Mouse (Mus musculus): ENCODE measurements around the gene Fhdc1. TPM values are rescaled to one million over a fixed set of nuclear protein-coding genes. Genes with fewer than 3 reads are reported as not detected.
A peak's percentile ranks its signal among the peaks of the same experiment; 100 is the strongest.

Gene Fhdc1
- polyA plus RNA-seq, 1 experiment from 2014 or later, result 17.8 TPM

- DNase-seq (ENCODE audit: low spot score) (no peak), ATAC-seq (ENCODE audit: low FRiP score, low TSS enrichment) (no peak)
- Histone ChIP-seq H3K36me3 (ENCODE audit: control insufficient read depth, insufficient read depth, low read length) (no peaks in the 10 kb centered on the region; the same call in 1 of the 2 replicates), H3K9ac (ENCODE audit: low read length) (no peak overlapping the region), H3K27me3 (ENCODE audit: control insufficient read depth, insufficient read depth, low read length) (no peaks in the 10 kb centered on the region), H3K4me1 (replicated peaks; ENCODE audit: control insufficient read depth, insufficient read depth) (no peaks in the 10 kb centered on the region), H3K4me2 (replicated peaks; ENCODE audit: low read depth) (no peak overlapping the region), H3K27ac (replicated peaks) (no peak overlapping the region), H3K9me3 (ENCODE audit: control insufficient read depth, low read length) (no peaks in the 10 kb centered on the region), H3K4me3 (ENCODE audit: low read depth, low read length) (no peak overlapping the region)
- TF ChIP-seq CTCF (IDR thresholded peaks at IDR 0.05; ENCODE audit: low read depth) (no peak), EP300 (optimal IDR thresholded peaks at IDR 0.05) (no peak)
- 58% methylated on average over 4 of the region's 4 CpGs for WGBS
Measured at GRCm38 (mm10) chr3:84492148-84492547, 11.9 kb upstream of the Fhdc1 start.

DNA sequence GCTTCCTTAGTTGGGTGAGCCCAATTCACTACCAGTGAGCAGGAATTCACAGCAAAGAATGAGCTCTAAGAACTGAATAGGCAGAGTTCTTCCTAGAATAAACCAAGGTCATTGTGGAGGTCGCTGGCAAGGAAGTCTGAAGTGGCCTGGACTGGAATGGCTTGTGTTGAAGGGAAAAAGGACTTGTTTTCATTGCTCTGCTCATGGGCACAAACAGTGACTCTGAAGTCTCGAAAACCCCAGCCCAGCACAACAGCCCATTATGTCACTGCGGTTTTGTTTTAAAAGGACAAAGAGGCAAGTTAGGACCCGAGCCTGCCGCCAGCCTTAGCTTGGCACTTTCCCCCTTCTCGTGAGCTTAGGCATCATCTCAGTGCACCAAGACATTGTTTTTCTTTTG is 8.5 kb upstream of the Fhdc1 start:
- 64% methylated on average over 6 of the region's 6 CpGs for WGBS
- DNase-seq (ENCODE audit: low spot score) (no peak), ATAC-seq (ENCODE audit: low FRiP score, low TSS enrichment) (no peak)
- H3K27me3 ChIP-seq (ENCODE audit: control insufficient read depth, insufficient read depth, low read length), result no peaks in the 10 kb centered on the region
- no peaks in the 10 kb centered on the region for H3K36me3 ChIP-seq (ENCODE audit: control insufficient read depth, insufficient read depth, low read length)
- no peak overlapping the region for H3K4me3 ChIP-seq (ENCODE audit: low read depth, low read length)
- TF ChIP-seq EP300 (optimal IDR thresholded peaks at IDR 0.05) (no peak), CTCF (IDR thresholded peaks at IDR 0.05; ENCODE audit: low read depth) (no peak)
- H3K9me3 ChIP-seq (ENCODE audit: control insufficient read depth, low read length), result no peaks in the 10 kb centered on the region
- no peak overlapping the region for H3K4me2 ChIP-seq (replicated peaks; ENCODE audit: low read depth)
- no peak overlapping the region for H3K9ac ChIP-seq (ENCODE audit: low read length)
- H3K4me1 ChIP-seq (replicated peaks; ENCODE audit: control insufficient read depth, insufficient read depth), result no peaks in the 10 kb centered on the region
- no peak overlapping the region for H3K27ac ChIP-seq (replicated peaks)

DNA sequence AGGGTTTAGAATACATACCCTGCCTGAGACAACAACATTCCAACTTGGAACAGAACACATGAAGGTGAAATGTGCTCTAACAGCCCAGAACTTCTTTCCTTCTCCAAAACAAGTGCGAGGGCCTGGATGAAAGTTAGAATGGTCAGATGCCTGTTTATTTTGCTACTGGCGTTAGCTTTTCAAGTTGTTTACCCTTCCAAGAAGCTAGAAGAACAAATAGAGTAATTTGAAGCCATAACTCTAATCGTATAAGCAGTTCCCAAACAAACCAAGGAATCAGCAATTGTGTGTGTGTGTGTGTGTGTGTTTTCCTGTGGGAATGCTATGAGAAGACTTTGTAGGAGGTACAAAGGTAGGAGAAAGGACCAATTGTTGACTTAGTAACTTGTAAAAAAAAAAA is 4.7 kb upstream of the Fhdc1 start:
- H3K9me3 ChIP-seq (ENCODE audit: control insufficient read depth, low read length), result no peaks in the 10 kb centered on the region
- no peak overlapping the region for H3K9ac ChIP-seq (ENCODE audit: low read length)
- no peak for TF ChIP-seq CTCF (IDR thresholded peaks at IDR 0.05; ENCODE audit: low read depth)
- no peak for TF ChIP-seq EP300 (optimal IDR thresholded peaks at IDR 0.05)
- no peak for ATAC-seq (ENCODE audit: low FRiP score, low TSS enrichment)
- no peak overlapping the region for H3K4me3 ChIP-seq (ENCODE audit: low read depth, low read length)
- no peaks in the 10 kb centered on the region for H3K4me1 ChIP-seq (replicated peaks; ENCODE audit: control insufficient read depth, insufficient read depth)
- H3K27me3 ChIP-seq (ENCODE audit: control insufficient read depth, insufficient read depth, low read length), result no peaks in the 10 kb centered on the region
- no peak for DNase-seq (ENCODE audit: low spot score)
- WGBS, result 57% methylated on average over 3 of the region's 3 CpGs
- H3K27ac ChIP-seq (replicated peaks), result peak overlapping the region; percentile 8; the same call in 1 of the 2 replicates
- no peak overlapping the region for H3K4me2 ChIP-seq (replicated peaks; ENCODE audit: low read depth)
- no peaks in the 10 kb centered on the region for H3K36me3 ChIP-seq (ENCODE audit: control insufficient read depth, insufficient read depth, low read length)

DNA sequence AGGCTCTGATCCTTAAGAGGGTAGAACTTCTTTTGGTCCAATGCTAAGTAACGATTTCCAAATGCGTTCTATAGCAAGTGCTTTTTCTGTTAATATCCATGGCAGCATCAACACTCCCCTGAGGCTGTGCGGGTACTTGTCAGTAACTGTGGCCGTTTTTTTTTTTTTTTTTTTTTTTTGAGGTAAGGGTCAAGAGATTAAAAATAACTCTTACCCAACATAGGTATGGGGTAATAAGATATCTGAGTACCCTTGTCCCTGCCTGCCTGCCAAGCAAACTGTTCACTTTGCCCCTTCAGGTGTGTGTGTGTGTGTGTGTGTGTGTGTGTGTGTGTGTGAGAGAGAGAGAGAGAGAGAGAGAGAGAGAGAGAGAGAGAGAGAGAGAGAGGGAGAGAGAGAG is 4.1 kb upstream of the Fhdc1 start:
- TF ChIP-seq CTCF (IDR thresholded peaks at IDR 0.05; ENCODE audit: low read depth), result no peak
- no peak for TF ChIP-seq EP300 (optimal IDR thresholded peaks at IDR 0.05)
- H3K36me3 ChIP-seq (ENCODE audit: control insufficient read depth, insufficient read depth, low read length), result no peaks in the 10 kb centered on the region
- no peaks in the 10 kb centered on the region for H3K27me3 ChIP-seq (ENCODE audit: control insufficient read depth, insufficient read depth, low read length)
- no peak overlapping the region for H3K4me3 ChIP-seq (ENCODE audit: low read depth, low read length)
- DNase-seq (ENCODE audit: low spot score), result no peak
- no peak overlapping the region for H3K4me2 ChIP-seq (replicated peaks; ENCODE audit: low read depth)
- H3K27ac ChIP-seq (replicated peaks), result no peak overlapping the region
- no peak overlapping the region for H3K9ac ChIP-seq (ENCODE audit: low read length)
- no peaks in the 10 kb centered on the region for H3K9me3 ChIP-seq (ENCODE audit: control insufficient read depth, low read length)
- no peaks in the 10 kb centered on the region for H3K4me1 ChIP-seq (replicated peaks; ENCODE audit: control insufficient read depth, insufficient read depth)
- 68% methylated on average over 4 of the region's 4 CpGs for WGBS
- ATAC-seq (ENCODE audit: low FRiP score, low TSS enrichment), result no peak

- no peak for ATAC-seq (ENCODE audit: low FRiP score, low TSS enrichment)
- no peaks in the 10 kb centered on the region for H3K27me3 ChIP-seq (ENCODE audit: control insufficient read depth, insufficient read depth, low read length)
- TF ChIP-seq EP300 (optimal IDR thresholded peaks at IDR 0.05) (no peak), CTCF (IDR thresholded peaks at IDR 0.05; ENCODE audit: low read depth) (no peak)
- H3K4me3 ChIP-seq (ENCODE audit: low read depth, low read length), result no peak overlapping the region
- H3K4me2 ChIP-seq (replicated peaks; ENCODE audit: low read depth), result no peak overlapping the region
- no peaks in the 10 kb centered on the region for H3K4me1 ChIP-seq (replicated peaks; ENCODE audit: control insufficient read depth, insufficient read depth)
- no peak overlapping the region for H3K27ac ChIP-seq (replicated peaks)
- no peaks in the 10 kb centered on the region for H3K36me3 ChIP-seq (ENCODE audit: control insufficient read depth, insufficient read depth, low read length)
- no peak for DNase-seq (ENCODE audit: low spot score)
- H3K9ac ChIP-seq (ENCODE audit: low read length), result no peak overlapping the region
- H3K9me3 ChIP-seq (ENCODE audit: control insufficient read depth, low read length), result no peaks in the 10 kb centered on the region
- 80% methylated on average over 6 of the region's 6 CpGs for WGBS
Measured at GRCm38 (mm10) chr3:84482121-84482520, 1.9 kb upstream of the Fhdc1 start.

DNA sequence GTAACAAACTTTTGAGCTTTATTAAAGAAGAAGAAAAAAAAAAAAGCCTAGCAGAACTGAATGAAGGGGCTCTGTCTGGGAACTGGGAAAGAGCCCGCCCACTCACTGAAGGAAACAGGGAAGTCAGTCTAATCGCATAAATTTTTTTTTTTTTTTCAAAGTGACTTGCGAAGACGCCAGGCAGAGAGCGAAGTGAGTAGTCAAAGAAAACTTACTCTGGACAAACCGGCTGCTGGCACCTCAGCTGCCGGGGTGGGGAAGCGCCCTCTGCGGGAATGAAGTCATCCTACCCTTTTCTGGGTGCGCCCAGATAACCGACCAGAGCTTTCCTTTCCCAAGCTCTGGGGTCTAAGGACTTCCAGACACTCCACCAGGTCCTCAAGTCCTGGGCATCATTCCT is 875 bp upstream of the Fhdc1 start:
- 7% methylated on average over 11 of the region's 11 CpGs for WGBS
- H3K4me2 ChIP-seq (replicated peaks; ENCODE audit: low read depth), result peak overlapping the region; percentile 100
- ATAC-seq (ENCODE audit: low FRiP score, low TSS enrichment) (peak; percentile 62), DNase-seq (ENCODE audit: low spot score) (peak; percentile 81)
- peak overlapping the region; percentile 87 for H3K9ac ChIP-seq (ENCODE audit: low read length)
- no peaks in the 10 kb centered on the region for H3K4me1 ChIP-seq (replicated peaks; ENCODE audit: control insufficient read depth, insufficient read depth)
- no peak for TF ChIP-seq EP300 (optimal IDR thresholded peaks at IDR 0.05)
- TF ChIP-seq CTCF (IDR thresholded peaks at IDR 0.05; ENCODE audit: low read depth), result peak; percentile 76
- peak overlapping the region; percentile 78 for H3K4me3 ChIP-seq (ENCODE audit: low read depth, low read length)
- H3K36me3 ChIP-seq (ENCODE audit: control insufficient read depth, insufficient read depth, low read length), result no peaks in the 10 kb centered on the region
- no peaks in the 10 kb centered on the region for H3K9me3 ChIP-seq (ENCODE audit: control insufficient read depth, low read length)
- H3K27me3 ChIP-seq (ENCODE audit: control insufficient read depth, insufficient read depth, low read length), result no peaks in the 10 kb centered on the region
- peak overlapping the region; percentile 90 for H3K27ac ChIP-seq (replicated peaks)

Data from stomach, postnatal 0 days (tissue).